Mouse (Mus musculus) MEL (cell line): ENCODE data around the gene Slfn8. TPM values are rescaled to one million over a fixed set of nuclear protein-coding genes. Genes with fewer than 3 reads are reported as not detected.
"Not testable (repeated sequence)": the region's sequence is repeated elsewhere in the genome, so short reads cannot be mapped to it uniquely, and the experiment has no call there.

ENCODE experiments used
- DNase-seq: peaks from one replicate; pipeline ENCODE4 v3.0.0; 2011; ENCODE audit warnings: low read depth, low spot score
- H3K27ac ChIP-seq: 2 replicates; pipeline ENCODE4 v1.5.1; 2012; ENCODE audit warnings: low read depth, mild to moderate bottlenecking, control low read depth, low read length, moderate library complexity; ENCODE audit not compliant: control insufficient read depth
- H3K27me3 ChIP-seq, 2 experiments: fragments of 150-350 bp in 1 of 2; sonication (generic) in 1 of 2; 2 replicates each; pipeline ENCODE4 v1.6.1; 2012; ENCODE audit warnings: low read length in 2 of 2, mild to moderate bottlenecking in 2 of 2, improper control_type of control experiment in 1 of 2, moderate library complexity in 1 of 2; ENCODE audit not compliant: insufficient read depth in 2 of 2, control insufficient read depth in 1 of 2
- H3K36me3 ChIP-seq, 2 experiments: 2 replicates each; pipeline ENCODE4 v1.6.1; 2012 to 2014; ENCODE audit warnings: low read length in 2 of 2, improper control_type of control experiment in 1 of 2, inconsistent platforms in 1 of 2, mild to moderate bottlenecking in 1 of 2; ENCODE audit not compliant: insufficient read depth in 2 of 2, control insufficient read depth in 1 of 2
- H3K4me1 ChIP-seq, 2 experiments: fragments of 150-350 bp in 1 of 2; sonication (generic) in 1 of 2; 2 replicates each; pipeline ENCODE4 v1.6.1; 2012; ENCODE audit warnings: low read length in 2 of 2, improper control_type of control experiment in 1 of 2, mild to moderate bottlenecking in 1 of 2; ENCODE audit not compliant: insufficient read depth in 2 of 2, control insufficient read depth in 1 of 2
- H3K4me3 ChIP-seq, 2 experiments: fragments of 150-350 bp in 1 of 2; sonication (generic) in 1 of 2; 2 replicates each; pipeline ENCODE4 v1.5.1; 2012; ENCODE audit warnings: low read depth in 2 of 2, low read length in 2 of 2, mild to moderate bottlenecking in 2 of 2, moderate library complexity in 2 of 2, control low read depth in 1 of 2, improper control_type of control experiment in 1 of 2; ENCODE audit not compliant: control insufficient read depth in 1 of 2, insufficient read depth in 1 of 2
- H3K79me2 ChIP-seq: 2 replicates; pipeline ENCODE4 v1.6.1; 2012; ENCODE audit warnings: mild to moderate bottlenecking, low read length, moderate library complexity; ENCODE audit not compliant: control insufficient read depth, poor library complexity, insufficient read depth
- H3K9ac ChIP-seq: 2 replicates; pipeline ENCODE4 v1.6.1; 2012; ENCODE audit warnings: low read depth, mild to moderate bottlenecking, control low read depth, low read length, moderate library complexity; ENCODE audit not compliant: control insufficient read depth, poor library complexity, severe bottlenecking
- H3K9me3 ChIP-seq: fragments of 150-350 bp; sonication (generic); replicated peaks from 2 replicates; pipeline ENCODE4 v1.6.1; 2012; ENCODE audit warnings: mild to moderate bottlenecking, low read length, improper control_type of control experiment, moderate library complexity; ENCODE audit not compliant: insufficient read depth
- CHD1 ChIP-seq: IDR thresholded peaks from 2 replicates; pipeline ENCODE4 v1.6.1; 2012; ENCODE audit warnings: low read depth, mild to moderate bottlenecking, inconsistent platforms, low read length, improper control_type of control experiment
- CTCF ChIP-seq, 3 experiments: IDR thresholded peaks in 2 of 3; conservative IDR thresholded peaks in 1 of 3; 2 replicates each; pipeline ENCODE4 v1.5.1; 2011 to 2012; ENCODE audit warnings: low read length in 3 of 3, low read depth in 2 of 3, mild to moderate bottlenecking in 2 of 3, improper control_type of control experiment in 1 of 3, inconsistent platforms in 1 of 3, mixed read lengths in 1 of 3, moderate library complexity in 1 of 3; ENCODE audit not compliant: control insufficient read depth in 1 of 3, insufficient read depth in 1 of 3, poor library complexity in 1 of 3, severe bottlenecking in 1 of 3
- HCFC1 ChIP-seq: IDR thresholded peaks from 2 replicates; pipeline ENCODE4 v1.6.1; 2012; ENCODE audit warnings: low read depth, mild to moderate bottlenecking, inconsistent platforms, low read length, improper control_type of control experiment, moderate library complexity
- JUND ChIP-seq: IDR thresholded peaks from 2 replicates; pipeline ENCODE4 v1.6.1; 2011; ENCODE audit warnings: low read depth, mild to moderate bottlenecking, improper control_type of control experiment, low read length
- MAX ChIP-seq: IDR thresholded peaks from 2 replicates; pipeline ENCODE4 v1.6.1; 2011; ENCODE audit warnings: low read length, improper control_type of control experiment
- MXI1 ChIP-seq: IDR thresholded peaks from 2 replicates; pipeline ENCODE4 v1.6.1; 2011; ENCODE audit warnings: mild to moderate bottlenecking, low read depth, low read length, improper control_type of control experiment
- NELFE ChIP-seq: IDR thresholded peaks from 2 replicates; pipeline ENCODE4 v1.6.1; 2011; ENCODE audit warnings: low read depth, low read length, improper control_type of control experiment
- RAD21 ChIP-seq: IDR thresholded peaks from 2 replicates; pipeline ENCODE4 v1.6.1; 2011; ENCODE audit warnings: mild to moderate bottlenecking, low read depth, low read length, improper control_type of control experiment
- SMC3 ChIP-seq: IDR thresholded peaks from 2 replicates; pipeline ENCODE4 v1.6.1; 2011; ENCODE audit warnings: low read depth, low read length, improper control_type of control experiment
- TAL1 ChIP-seq: IDR thresholded peaks from 2 replicates; pipeline ENCODE4 v1.6.1; 2012; ENCODE audit warnings: mild to moderate bottlenecking, inconsistent platforms, low read length, moderate library complexity, mixed read lengths
- TCF12 ChIP-seq: IDR thresholded peaks from 2 replicates; pipeline ENCODE4 v1.6.1; 2014; ENCODE audit warnings: low read depth, mild to moderate bottlenecking, inconsistent platforms, low read length, improper control_type of control experiment, moderate library complexity
- UBTF ChIP-seq: IDR thresholded peaks from 2 replicates; pipeline ENCODE4 v1.6.1; 2012; ENCODE audit warnings: low read depth, mild to moderate bottlenecking, inconsistent platforms, low read length, improper control_type of control experiment, moderate library complexity, borderline replicate concordance; ENCODE audit not compliant: insufficient read depth
- USF1 ChIP-seq: IDR thresholded peaks from 2 replicates; pipeline ENCODE4 v1.6.1; 2014; ENCODE audit warnings: low read depth, mild to moderate bottlenecking, inconsistent platforms, low read length, improper control_type of control experiment, moderate library complexity
- USF2 ChIP-seq, 2 experiments: IDR thresholded peaks; 2 replicates each; pipeline ENCODE4 v1.6.1; 2011 to 2012; ENCODE audit warnings: improper control_type of control experiment in 2 of 2, low read length in 2 of 2, borderline replicate concordance in 1 of 2, inconsistent platforms in 1 of 2, low read depth in 1 of 2, mild to moderate bottlenecking in 1 of 2; ENCODE audit not compliant: insufficient read depth in 1 of 2
- ZKSCAN1 ChIP-seq: IDR thresholded peaks from 2 replicates; pipeline ENCODE4 v1.6.1; 2012; ENCODE audit warnings: low read depth, mild to moderate bottlenecking, inconsistent platforms, low read length, improper control_type of control experiment, moderate library complexity
- ZNF384 ChIP-seq: IDR thresholded peaks from 2 replicates; pipeline ENCODE4 v1.6.1; 2012; ENCODE audit warnings: low read depth, mild to moderate bottlenecking, inconsistent platforms, low read length, improper control_type of control experiment
- polyA plus RNA-seq, 2 experiments: library from polyadenylated mRNA; stranded (reverse) in 1 of 2; unstranded in 1 of 2; fragments of >175 nt in 1 of 2; fragments of >200 nt in 1 of 2; gene quantifications; 2 replicates each; pipeline versions ENCODE4 v1.2.1 to v1.2.4; 2012; ENCODE audit warnings: low replicate concordance in 2 of 2, low read depth in 1 of 2; ENCODE audit not compliant: insufficient read length in 2 of 2, insufficient read depth in 1 of 2, missing spikeins in 1 of 2
- total RNA-seq: library from RNA; depleted of rRNA; stranded (reverse); fragments of 300-350 nt; gene quantifications from 2 replicates; pipeline ENCODE4 v1.2.3, GENCODE M21; 2012

Slfn8 gene
- total and polyA plus RNA-seq, 3 experiments, result 11.6 to 47.2 (median 11.9) TPM

- DNase-seq, result peak; percentile 73
- H3K4me3 ChIP-seq, result peak overlapping the region; percentile 72 to 82
- peak overlapping the region; percentile 53 for H3K9ac ChIP-seq
- H3K4me1 ChIP-seq, H3K9me3 ChIP-seq, H3K27me3 ChIP-seq, H3K36me3 ChIP-seq, H3K79me2 ChIP-seq: not testable (repeated sequence)
- H3K27ac ChIP-seq, result 0 out of 2 replicates have a peak overlapping the region, but pooled peaks have one; percentile 6
Measured at GRCm38 (mm10) chr11:82990612-82991385, 29.8 kb downstream of the Slfn8 start.

GRCm38 (mm10) chr11:82989357-82989756 lies 31.3 kb downstream of the Slfn8 start:
- H3K9ac ChIP-seq, result no peak overlapping the region
- TF ChIP-seq HCFC1 (no peak), TAL1 (no peak), UBTF (no peak), CTCF (IDR thresholded peaks at IDR 0.05 in 2 of 3, conservative IDR thresholded peaks at IDR 0.05 in 1 of 3; ENCODE audit: control insufficient read depth in 1 of 3, insufficient read depth in 1 of 3, low read depth in 2 of 3, low read length in 3 of 3, poor library complexity in 1 of 3, severe bottlenecking in 1 of 3) (no peak), USF1 (no peak), SMC3 (no peak), MXI1 (no peak), JUND (no peak), MAX (no peak), TCF12 (no peak), NELFE (no peak), RAD21 (no peak), ZNF384 (no peak), USF2 (IDR thresholded peaks at IDR 0.05; ENCODE audit: borderline replicate concordance in 1 of 2, insufficient read depth in 1 of 2, low read depth in 1 of 2, low read length in 2 of 2) (no peak), ZKSCAN1 (no peak), CHD1 (no peak)
- TF ChIP-seq, all 39 proteins: peak for 0
- no peaks in the 10 kb centered on the region for H3K9me3 ChIP-seq
- 0 out of 4 replicates have a peak, but pooled peaks cover 0 to 6% of the 10 kb centered on the region in 2 experiments for H3K4me1 ChIP-seq
- no peak for DNase-seq
- no peaks in the 10 kb centered on the region for H3K27me3 ChIP-seq
- no peak overlapping the region for H3K27ac ChIP-seq
- H3K4me3 ChIP-seq, result no peak overlapping the region
- no peaks in the 10 kb centered on the region for H3K79me2 ChIP-seq
- H3K36me3 ChIP-seq, result peaks cover 0 to 3% of the 10 kb centered on the region in 2 experiments; a peak in 2 of 4 replicates
